Mouse (Mus musculus): Measurements from ENCODE around the gene Aldh1a2. TPM values are rescaled to one million over a fixed set of nuclear protein-coding genes. Genes with fewer than 3 reads are reported as not detected.

Gene Aldh1a2
- total RNA-seq, 1 experiment from 2014 or later = not detected

DNA sequence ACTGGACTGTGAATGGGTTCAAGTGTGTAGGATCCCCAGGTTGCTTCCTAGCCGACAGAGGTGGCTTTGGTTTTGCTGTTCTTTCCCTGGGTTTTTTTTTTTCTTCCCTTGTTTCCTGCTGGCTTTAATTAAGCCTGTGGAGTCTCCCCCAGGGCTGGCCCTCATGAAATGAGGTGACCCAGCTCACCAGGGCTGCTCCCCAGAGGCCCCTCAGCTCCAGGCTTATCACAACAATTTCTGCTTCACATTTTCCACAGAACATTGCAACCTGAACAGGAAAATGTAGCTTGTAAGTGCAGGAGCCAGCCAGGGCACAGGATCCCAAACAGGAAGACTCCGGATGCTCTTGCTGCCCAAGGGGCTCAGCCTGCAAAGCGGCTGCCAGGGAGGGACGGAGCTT lies 110.7 kb downstream of the Aldh1a2 start:
- no peak for ATAC-seq (ENCODE audit: extremely low read depth, insufficient number of reproducible peaks, low FRiP score, poor library complexity, severe bottlenecking)

DNA sequence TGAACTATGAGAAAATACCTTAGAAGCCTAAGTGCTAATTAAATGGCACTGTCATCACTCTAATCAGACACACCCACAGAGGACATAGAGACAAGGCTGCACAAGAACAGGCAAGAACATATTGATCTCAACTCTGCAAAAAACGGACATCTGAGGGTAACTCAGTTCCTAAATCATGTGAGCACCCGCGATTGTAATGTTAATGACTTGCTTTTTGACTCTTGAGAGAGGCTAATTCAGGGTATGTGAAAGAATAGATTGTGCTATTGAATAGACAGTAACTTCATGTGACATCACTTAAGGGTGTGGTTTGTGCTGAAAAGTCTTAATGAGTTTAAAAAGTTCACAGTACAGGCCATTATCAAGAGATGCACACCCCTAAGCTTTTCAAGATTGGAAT lies 116.1 kb downstream of the Aldh1a2 start:
- no peak for ATAC-seq (ENCODE audit: extremely low read depth, insufficient number of reproducible peaks, low FRiP score, poor library complexity, severe bottlenecking)

DNA sequence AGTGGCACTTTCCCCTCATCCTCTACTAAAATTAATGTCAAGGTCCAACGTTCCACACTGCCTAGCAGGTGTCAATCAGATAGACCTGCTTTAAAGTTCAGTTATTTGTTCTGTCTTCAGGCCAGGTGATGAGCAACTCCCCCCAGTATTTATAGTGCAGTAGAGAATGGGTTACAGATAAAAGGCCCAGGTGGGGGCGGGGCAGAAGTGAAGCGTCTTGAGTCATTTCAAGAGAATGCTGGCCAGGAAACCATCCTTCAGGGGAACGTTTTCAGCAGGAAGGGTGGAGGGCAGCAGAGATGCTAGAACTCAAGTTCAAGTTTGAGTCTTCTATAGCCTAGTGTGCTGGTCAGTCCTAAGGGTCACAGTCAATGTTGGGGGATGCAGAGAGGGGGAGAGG lies 121.1 kb downstream of the Aldh1a2 start:
- ATAC-seq (ENCODE audit: extremely low read depth, insufficient number of reproducible peaks, low FRiP score, poor library complexity, severe bottlenecking) = no peak

DNA sequence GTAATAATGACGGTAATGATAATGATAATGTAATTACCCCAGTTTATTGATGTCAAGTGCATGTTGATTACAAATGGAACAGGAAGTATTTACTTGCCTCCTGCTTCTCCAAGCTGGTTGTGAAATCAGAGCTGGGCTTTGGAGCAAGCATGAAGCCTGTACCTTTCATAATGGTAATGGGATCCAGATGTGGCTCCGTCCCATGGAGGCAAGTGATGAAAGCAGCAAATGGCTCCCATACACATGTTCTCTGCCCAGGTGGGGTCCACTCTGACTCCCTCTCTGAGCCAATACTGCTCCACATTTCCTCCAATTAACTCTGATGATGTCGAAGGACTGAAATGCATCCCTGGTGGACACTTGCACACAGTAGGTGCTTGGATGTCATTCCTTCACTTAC lies 121.8 kb downstream of the Aldh1a2 start:
- ATAC-seq (ENCODE audit: extremely low read depth, insufficient number of reproducible peaks, low FRiP score, poor library complexity, severe bottlenecking) = no peak

DNA sequence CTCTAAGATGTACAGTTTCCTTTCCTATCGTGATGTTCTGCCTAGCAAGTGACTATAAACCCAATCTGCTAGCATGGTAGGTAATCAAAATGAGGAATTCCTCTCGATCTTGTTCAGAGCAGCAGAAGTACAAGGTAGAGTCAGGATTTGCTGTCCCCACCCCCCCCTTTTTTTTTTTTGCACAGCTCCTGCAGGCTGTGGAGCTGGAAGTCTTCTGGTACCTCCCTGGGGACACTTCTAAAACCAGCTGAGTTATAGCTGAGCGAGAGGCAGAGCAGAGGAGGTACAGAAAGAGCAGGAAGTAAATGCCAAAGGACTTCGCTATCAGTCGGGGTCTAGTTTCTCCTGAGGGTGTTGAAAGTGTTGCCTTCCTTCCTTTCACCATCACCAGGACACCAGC lies 124.5 kb downstream of the Aldh1a2 start:
- ATAC-seq (ENCODE audit: extremely low read depth, insufficient number of reproducible peaks, low FRiP score, poor library complexity, severe bottlenecking) = no peak

Other genes starting within 250 kb of the Aldh1a2 start
- gene Aqp9, start 47.1 kb upstream of the Aldh1a2 start, total RNA-seq (2017) = 58.1 and 58.9 TPM in 2 replicates

All from neutrophil, adult 5-6 weeks (primary cell).